Mouse (Mus musculus): ENCODE measurements around the gene Gm9964. TPM values are rescaled to one million over a fixed set of nuclear protein-coding genes. Genes with fewer than 3 reads are reported as not detected.
"Not testable (repeated sequence)": the region's sequence is repeated elsewhere in the genome, so short reads cannot be mapped to it uniquely, and the experiment has no call there.

The Gm9964 gene
- total RNA-seq, 1 experiment: not detected

DNA sequence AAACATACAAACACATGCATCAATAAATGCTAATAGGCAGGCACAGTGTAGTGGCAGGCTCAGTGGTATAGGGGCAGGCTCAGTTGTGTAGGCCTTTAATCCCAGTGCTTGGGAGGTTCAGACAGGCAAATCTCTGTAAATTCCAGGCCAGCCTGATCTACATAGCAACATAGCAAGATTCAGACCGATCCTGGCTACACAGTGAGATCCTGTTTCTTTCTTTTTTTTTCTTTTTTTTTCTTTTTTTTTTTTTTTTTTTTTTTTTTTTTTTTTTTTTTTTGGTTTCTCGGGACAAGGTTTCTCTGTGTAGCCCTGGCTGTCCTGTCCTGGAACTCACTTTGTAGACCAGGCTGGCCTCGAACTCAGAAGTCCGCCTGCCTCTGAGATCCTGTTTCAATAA lies 36.6 kb downstream of the Gm9964 start:
- H3K27ac ChIP-seq (ENCODE audit: insufficient read depth, low read depth, low read length, poor library complexity, severe bottlenecking); H3K4me3 ChIP-seq (ENCODE audit: insufficient read depth in 1 of 2, low read depth in 1 of 2, low read length in 2 of 2, poor library complexity in 1 of 2, severe bottlenecking in 1 of 2); H3K9me3 ChIP-seq (ENCODE audit: control insufficient read depth, insufficient read depth, low read depth, low read length); H3K4me1 ChIP-seq (ENCODE audit: control insufficient read depth in 2 of 2, insufficient read depth in 2 of 2, low read length in 2 of 2, poor library complexity in 1 of 2); DNase-seq (ENCODE audit: low read depth, low spot score); in situ Hi-C loops (cut with MboI; ENCODE audit: low sequenced_read_pairs in 2 of 2, unreplicated experiment in 2 of 2); H3K9ac ChIP-seq (ENCODE audit: insufficient read depth, low read depth, low read length, poor library complexity, severe bottlenecking); H3K36me3 ChIP-seq (ENCODE audit: control insufficient read depth, insufficient read depth, low read length, poor library complexity, severe bottlenecking): not testable (repeated sequence)
- peak; percentile 79 for TF ChIP-seq ZNF384 (IDR thresholded peaks at IDR 0.05; ENCODE audit: low read depth, low read length)

DNA sequence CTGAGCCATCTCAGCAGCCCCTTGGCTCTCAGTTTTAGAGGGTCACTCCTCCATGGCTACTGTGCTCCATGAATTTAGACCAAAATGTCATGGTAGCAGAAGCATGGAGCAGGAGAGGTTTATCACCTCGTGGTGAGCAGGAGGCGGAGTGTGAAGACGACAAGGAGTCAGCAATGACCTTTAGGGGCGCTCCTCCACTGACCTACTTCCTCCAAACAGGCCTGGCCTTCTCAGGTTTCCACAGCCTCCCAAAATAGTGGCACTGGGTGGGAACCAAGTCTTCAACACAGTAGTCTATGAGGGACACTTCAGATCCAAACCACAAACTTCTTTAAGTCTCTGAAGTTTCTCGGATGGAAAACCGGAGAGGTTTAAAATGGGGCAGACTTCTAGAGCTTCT lies 38.0 kb downstream of the Gm9964 start:
- H3K9me3 ChIP-seq (ENCODE audit: control insufficient read depth, insufficient read depth, low read depth, low read length): no peaks in the 10 kb centered on the region
- TF ChIP-seq MAFK (IDR thresholded peaks at IDR 0.05; ENCODE audit: insufficient read depth, low read depth, low read length) (no peak), ZC3H11A (IDR thresholded peaks at IDR 0.05; ENCODE audit: borderline replicate concordance, low read depth, low read length) (no peak), ZNF384 (IDR thresholded peaks at IDR 0.05; ENCODE audit: low read depth, low read length) (no peak), HCFC1 (IDR thresholded peaks at IDR 0.05; ENCODE audit: borderline replicate concordance, insufficient read depth, low read length) (no peak), CHD2 (IDR thresholded peaks at IDR 0.05; ENCODE audit: low read depth, low read length) (no peak)
- H3K4me1 ChIP-seq (ENCODE audit: control insufficient read depth in 2 of 2, insufficient read depth in 2 of 2, low read length in 2 of 2, poor library complexity in 1 of 2): no peaks in the 10 kb centered on the region
- in situ Hi-C loops (cut with MboI; ENCODE audit: low sequenced_read_pairs in 2 of 2, unreplicated experiment in 2 of 2): no loop called here
- DNase-seq (ENCODE audit: low read depth, low spot score): no peak
- no peaks in the 10 kb centered on the region for H3K36me3 ChIP-seq (ENCODE audit: control insufficient read depth, insufficient read depth, low read length, poor library complexity, severe bottlenecking)
- no peak overlapping the region for H3K4me3 ChIP-seq (ENCODE audit: insufficient read depth in 1 of 2, low read depth in 1 of 2, low read length in 2 of 2, poor library complexity in 1 of 2, severe bottlenecking in 1 of 2)
- no peak overlapping the region for H3K27ac ChIP-seq (ENCODE audit: insufficient read depth, low read depth, low read length, poor library complexity, severe bottlenecking)
- no peak overlapping the region for H3K9ac ChIP-seq (ENCODE audit: insufficient read depth, low read depth, low read length, poor library complexity, severe bottlenecking)

- 0 out of 2 replicates have a peak, but pooled peaks cover 4% of the 10 kb centered on the region for H3K36me3 ChIP-seq (ENCODE audit: control insufficient read depth, insufficient read depth, low read length, poor library complexity, severe bottlenecking)
- TF ChIP-seq ZC3H11A (IDR thresholded peaks at IDR 0.05; ENCODE audit: borderline replicate concordance, low read depth, low read length): no peak
- no peak for TF ChIP-seq ZNF384 (IDR thresholded peaks at IDR 0.05; ENCODE audit: low read depth, low read length)
- peak; percentile 60; the same call in 1 of the 2 replicates for TF ChIP-seq HCFC1 (IDR thresholded peaks at IDR 0.05; ENCODE audit: borderline replicate concordance, insufficient read depth, low read length)
- peak within 1 kb of the TSS; percentile 89 for H3K9ac ChIP-seq (ENCODE audit: insufficient read depth, low read depth, low read length, poor library complexity, severe bottlenecking)
- H3K9me3 ChIP-seq (ENCODE audit: control insufficient read depth, insufficient read depth, low read depth, low read length): no peaks in the 10 kb centered on the region
- H3K27ac ChIP-seq (ENCODE audit: insufficient read depth, low read depth, low read length, poor library complexity, severe bottlenecking): peak within 1 kb of the TSS; percentile 49; the same call in 1 of the 2 replicates
- in situ Hi-C loops (cut with MboI; ENCODE audit: low sequenced_read_pairs in 2 of 2, unreplicated experiment in 2 of 2): no loop called here
- peak within 1 kb of the TSS; percentile 87 to 89 for H3K4me3 ChIP-seq (ENCODE audit: insufficient read depth in 1 of 2, low read depth in 1 of 2, low read length in 2 of 2, poor library complexity in 1 of 2, severe bottlenecking in 1 of 2)
- DNase-seq (ENCODE audit: low read depth, low spot score): peak; percentile 90
- peaks cover 0 to 2% of the 10 kb centered on the region in 2 experiments; a peak in 1 of 4 replicates for H3K4me1 ChIP-seq (ENCODE audit: control insufficient read depth in 2 of 2, insufficient read depth in 2 of 2, low read length in 2 of 2, poor library complexity in 1 of 2)
These were observed 42.2 kb downstream of the Gm9964 start, which contains the start of gene Wsb1 for GRCm38 (mm10) chr11:79254391-79255098. Wsb1 (minus strand) TSS chr11:79254671.

GRCm38 (mm10) chr11:79253542-79254390 lies 42.9 kb downstream of the Gm9964 start:
- Histone ChIP-seq H3K27ac (ENCODE audit: insufficient read depth, low read depth, low read length, poor library complexity, severe bottlenecking) (peak overlapping the region; percentile 49; the same call in 1 of the 2 replicates), H3K4me1 (ENCODE audit: control insufficient read depth in 2 of 2, insufficient read depth in 2 of 2, low read length in 2 of 2, poor library complexity in 1 of 2) (peaks cover 0 to 2% of the 10 kb centered on the region in 2 experiments; a peak in 1 of 4 replicates), H3K9ac (ENCODE audit: insufficient read depth, low read depth, low read length, poor library complexity, severe bottlenecking) (peak overlapping the region; percentile 89), H3K9me3 (ENCODE audit: control insufficient read depth, insufficient read depth, low read depth, low read length) (no peaks in the 10 kb centered on the region), H3K36me3 (ENCODE audit: control insufficient read depth, insufficient read depth, low read length, poor library complexity, severe bottlenecking) (peaks cover 4% of the 10 kb centered on the region; the same call in 1 of the 2 replicates), H3K4me3 (ENCODE audit: insufficient read depth in 1 of 2, low read depth in 1 of 2, low read length in 2 of 2, poor library complexity in 1 of 2, severe bottlenecking in 1 of 2) (peak overlapping the region; percentile 87 to 89)
- in situ Hi-C loops (cut with MboI; ENCODE audit: low sequenced_read_pairs in 2 of 2, unreplicated experiment in 2 of 2): no loop called here
- DNase-seq (ENCODE audit: low read depth, low spot score): no peak
- TF ChIP-seq CHD2 (IDR thresholded peaks at IDR 0.05; ENCODE audit: low read depth, low read length): no peak
- no peak for TF ChIP-seq MAFK (IDR thresholded peaks at IDR 0.05; ENCODE audit: insufficient read depth, low read depth, low read length)
- TF ChIP-seq HCFC1 (IDR thresholded peaks at IDR 0.05; ENCODE audit: borderline replicate concordance, insufficient read depth, low read length): no peak
- no peak for TF ChIP-seq ZNF384 (IDR thresholded peaks at IDR 0.05; ENCODE audit: low read depth, low read length)
- no peak for TF ChIP-seq ZC3H11A (IDR thresholded peaks at IDR 0.05; ENCODE audit: borderline replicate concordance, low read depth, low read length)
